Mouse (Mus musculus): ENCODE data around the gene Tlx2. TPM values are rescaled to one million over a fixed set of nuclear protein-coding genes. Genes with fewer than 3 reads are reported as not detected.

The Tlx2 gene
- polyA plus RNA-seq, 1 experiment from 2014 or later, result 0.12 TPM

DNA sequence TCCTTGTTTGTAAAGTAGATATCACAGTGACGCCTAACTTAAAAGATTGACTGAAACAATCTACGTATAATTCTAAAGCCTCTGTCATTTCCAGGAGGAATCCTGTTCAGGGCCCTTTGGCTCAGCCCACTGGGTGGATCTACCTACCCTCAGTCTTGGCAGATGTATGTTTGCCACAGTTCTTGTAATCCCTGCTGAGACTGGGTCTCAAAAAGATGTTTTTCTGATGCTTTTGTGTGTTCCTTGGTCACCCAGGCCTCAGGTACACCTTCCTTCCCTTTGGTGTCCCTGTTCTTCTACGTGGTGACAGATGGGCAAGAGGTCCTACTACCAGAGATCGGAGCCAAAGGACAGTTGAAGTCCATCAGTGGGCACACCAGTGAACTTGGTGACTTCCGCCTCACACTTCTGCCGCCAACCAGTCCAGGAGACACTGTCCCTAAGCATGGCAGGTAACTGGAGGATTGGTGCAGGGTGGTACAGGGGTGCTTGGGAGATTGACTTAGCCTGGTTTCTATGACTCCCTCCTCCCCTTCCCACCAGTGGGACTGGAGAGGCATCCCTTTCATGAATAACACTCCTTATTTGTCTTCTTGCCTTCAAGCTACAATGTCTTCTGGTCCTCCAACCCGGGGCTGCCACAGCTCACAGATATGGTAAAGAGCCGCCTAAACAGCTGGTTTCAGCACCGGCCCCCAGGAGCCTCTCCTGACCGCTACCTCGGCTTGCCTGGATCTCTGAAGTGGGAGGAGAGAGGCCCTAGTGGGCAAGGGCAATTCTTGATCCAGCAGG, 46.5 kb upstream of the Tlx2 start:
- Histone ChIP-seq H3K27me3 (ENCODE audit: insufficient read depth, low read length) (no peaks in the 10 kb centered on the region), H3K4me2 (ENCODE audit: low read length) (peak overlapping the region; percentile 85), H3K4me1 (replicated peaks; ENCODE audit: insufficient read depth, low read length) (peaks cover 26% of the 10 kb centered on the region), H3K9ac (ENCODE audit: low read depth, low read length) (peak overlapping the region; percentile 76), H3K4me3 (replicated peaks; ENCODE audit: low read depth, low read length) (peak overlapping the region; percentile 64), H3K27ac (no peak overlapping the region), H3K36me3 (ENCODE audit: insufficient read depth, low read length) (0 out of 2 replicates have a peak, but pooled peaks cover 5% of the 10 kb centered on the region), H3K9me3 (replicated peaks; ENCODE audit: low read length) (no peaks in the 10 kb centered on the region)
- ATAC-seq (replicated peaks; ENCODE audit: low FRiP score, low read depth), result no peak
- DNase-seq (ENCODE audit: low spot score), result no peak
- 69% methylated on average over 11 of the region's 11 CpGs for WGBS
- TF ChIP-seq CTCF (IDR thresholded peaks at IDR 0.05; ENCODE audit: low read depth), result no peak

DNA sequence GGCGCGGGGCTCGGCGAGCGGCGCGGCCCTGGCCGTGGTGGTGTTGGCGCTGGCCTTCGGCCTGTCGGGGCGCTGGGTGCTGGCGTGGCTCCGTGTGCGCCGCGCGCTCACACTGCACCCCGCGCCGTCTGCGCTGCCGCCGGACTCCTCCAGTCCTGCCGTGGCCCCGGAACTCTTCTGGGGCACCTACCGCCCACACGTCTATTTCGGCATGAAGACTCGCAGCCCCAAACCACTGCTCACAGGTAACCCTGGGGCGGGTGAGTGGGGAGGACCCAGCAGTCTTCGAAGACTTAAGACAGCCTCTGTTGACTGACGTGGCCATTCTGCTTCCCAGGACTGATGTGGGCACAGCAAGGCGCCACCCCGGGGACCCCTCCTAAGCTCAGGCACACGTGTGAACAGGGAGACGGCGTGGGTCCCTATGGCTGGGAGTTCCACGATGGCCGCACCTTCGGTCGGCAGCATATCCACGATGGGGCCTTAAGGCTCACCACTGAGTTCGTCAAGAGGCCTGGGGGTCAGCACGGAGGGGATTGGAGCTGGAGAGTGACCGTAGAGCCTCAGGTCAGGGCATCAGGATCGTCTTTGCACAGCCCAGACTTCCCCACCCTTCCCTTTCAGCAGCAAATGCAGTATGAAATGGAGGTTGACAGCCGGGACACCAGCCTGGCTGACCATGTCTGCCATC, 45.7 kb upstream of the Tlx2 start:
- H3K9me3 ChIP-seq (replicated peaks; ENCODE audit: low read length), result no peaks in the 10 kb centered on the region
- peaks cover 25% of the 10 kb centered on the region for H3K4me1 ChIP-seq (replicated peaks; ENCODE audit: insufficient read depth, low read length)
- no peak for TF ChIP-seq CTCF (IDR thresholded peaks at IDR 0.05; ENCODE audit: low read depth)
- WGBS, result 2% methylated on average over 48 of the region's 48 CpGs
- peak overlapping the region; percentile 76 for H3K9ac ChIP-seq (ENCODE audit: low read depth, low read length)
- no peaks in the 10 kb centered on the region for H3K27me3 ChIP-seq (ENCODE audit: insufficient read depth, low read length)
- peak overlapping the region; percentile 85 for H3K4me2 ChIP-seq (ENCODE audit: low read length)
- no peak for DNase-seq (ENCODE audit: low spot score)
- H3K4me3 ChIP-seq (replicated peaks; ENCODE audit: low read depth, low read length), result peak overlapping the region; percentile 64
- H3K36me3 ChIP-seq (ENCODE audit: insufficient read depth, low read length), result 0 out of 2 replicates have a peak, but pooled peaks cover 5% of the 10 kb centered on the region
- peak overlapping the region; percentile 76 for H3K27ac ChIP-seq
- ATAC-seq (replicated peaks; ENCODE audit: low FRiP score, low read depth), result peak; percentile 4

DNA sequence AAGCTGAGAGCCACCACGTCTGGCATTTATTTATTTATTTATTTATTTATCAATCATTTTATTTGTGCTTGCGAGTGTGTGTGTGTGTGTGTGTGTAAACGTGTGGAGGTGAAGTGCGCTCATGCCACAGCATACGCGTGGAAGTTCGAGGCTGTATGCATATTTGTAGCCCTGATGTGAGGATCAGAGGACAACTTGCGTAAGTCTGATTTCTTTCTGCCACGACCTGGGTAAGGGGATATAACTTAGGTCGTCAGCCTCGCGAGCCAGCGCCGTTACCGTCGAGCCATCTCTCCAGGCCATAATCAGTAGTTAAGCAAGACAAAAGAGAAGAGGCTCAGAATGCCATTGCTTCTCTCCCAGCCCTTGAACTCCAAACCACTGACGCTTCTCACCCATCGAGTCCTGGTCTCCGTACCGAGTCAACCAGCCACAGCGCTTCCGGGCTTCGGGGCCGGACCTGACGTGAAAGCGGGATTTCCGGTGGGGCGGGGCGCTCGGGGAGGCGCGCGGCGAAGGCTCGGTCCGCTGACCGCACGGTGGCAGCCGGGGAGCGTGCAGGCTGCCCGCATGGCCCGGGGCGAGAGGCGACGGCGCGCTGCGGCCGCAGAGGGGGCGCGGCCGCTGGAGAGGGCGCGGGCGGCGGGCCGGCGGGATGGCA, 45.0 kb upstream of the Tlx2 start, which contains the start of gene Mogs:
Mogs (plus strand) TSS at position 486 of the 661 bp plus-strand sequence.
- no peaks in the 10 kb centered on the region for H3K27me3 ChIP-seq (ENCODE audit: insufficient read depth, low read length)
- DNase-seq (ENCODE audit: low spot score) (peak; percentile 96), ATAC-seq (replicated peaks; ENCODE audit: low FRiP score, low read depth) (peak; percentile 87)
- peak within 1 kb of the TSS; percentile 85 for H3K4me2 ChIP-seq (ENCODE audit: low read length)
- no peaks in the 10 kb centered on the region for H3K9me3 ChIP-seq (replicated peaks; ENCODE audit: low read length)
- H3K9ac ChIP-seq (ENCODE audit: low read depth, low read length), result peak within 1 kb of the TSS; percentile 76
- peak within 1 kb of the TSS; percentile 64 for H3K4me3 ChIP-seq (replicated peaks; ENCODE audit: low read depth, low read length)
- H3K27ac ChIP-seq, result peak within 1 kb of the TSS; percentile 76
- 1% methylated on average over 57 of the region's 58 CpGs for WGBS
- TF ChIP-seq CTCF (IDR thresholded peaks at IDR 0.05; ENCODE audit: low read depth), result peak; percentile 65
- 0 out of 2 replicates have a peak, but pooled peaks cover 5% of the 10 kb centered on the region for H3K36me3 ChIP-seq (ENCODE audit: insufficient read depth, low read length)
- peaks cover 19% of the 10 kb centered on the region for H3K4me1 ChIP-seq (replicated peaks; ENCODE audit: insufficient read depth, low read length)

DNA sequence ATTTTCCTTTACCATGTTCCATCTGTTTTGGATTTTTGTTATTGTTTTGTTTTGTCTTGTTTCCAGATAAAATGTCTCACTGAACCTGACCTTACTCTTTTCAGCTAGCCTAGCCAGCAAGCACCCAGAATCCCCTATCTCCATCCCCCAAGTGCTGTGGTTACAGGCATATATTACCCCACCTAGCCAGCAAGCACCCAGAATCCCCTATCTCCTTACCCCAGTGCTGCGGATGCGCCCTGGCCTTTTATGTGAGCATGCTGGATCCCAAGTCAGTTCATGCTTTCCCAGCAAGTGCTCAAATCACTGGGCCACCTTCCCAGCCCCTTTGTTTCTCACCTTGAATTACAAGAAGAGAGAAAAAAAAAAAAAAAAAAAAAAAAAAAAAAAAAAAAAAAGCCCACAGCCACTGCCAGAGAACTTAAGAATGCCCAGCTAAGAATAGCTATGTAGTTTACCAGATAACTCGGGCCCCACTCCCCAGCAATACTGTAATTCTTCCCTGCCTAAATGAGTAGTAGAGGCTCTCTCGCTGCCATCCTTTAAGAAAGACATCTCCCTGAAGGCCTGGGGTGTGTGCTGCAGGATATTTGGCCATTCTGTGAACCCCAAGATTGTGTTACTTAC, 41.5 kb upstream of the Tlx2 start:
- Histone ChIP-seq H3K27me3 (ENCODE audit: insufficient read depth, low read length) (no peaks in the 10 kb centered on the region), H3K4me3 (replicated peaks; ENCODE audit: low read depth, low read length) (no peak overlapping the region), H3K4me2 (ENCODE audit: low read length) (no peak overlapping the region), H3K36me3 (ENCODE audit: insufficient read depth, low read length) (no peaks in the 10 kb centered on the region), H3K9ac (ENCODE audit: low read depth, low read length) (no peak overlapping the region), H3K9me3 (replicated peaks; ENCODE audit: low read length) (no peaks in the 10 kb centered on the region), H3K27ac (no peak overlapping the region), H3K4me1 (replicated peaks; ENCODE audit: insufficient read depth, low read length) (peaks cover 15% of the 10 kb centered on the region; the same call in 1 of the 2 replicates)
- ATAC-seq (replicated peaks; ENCODE audit: low FRiP score, low read depth) (no peak), DNase-seq (ENCODE audit: low spot score) (no peak)
- no peak for TF ChIP-seq CTCF (IDR thresholded peaks at IDR 0.05; ENCODE audit: low read depth)
- 85% methylated on average over 4 of the region's 4 CpGs for WGBS

DNA sequence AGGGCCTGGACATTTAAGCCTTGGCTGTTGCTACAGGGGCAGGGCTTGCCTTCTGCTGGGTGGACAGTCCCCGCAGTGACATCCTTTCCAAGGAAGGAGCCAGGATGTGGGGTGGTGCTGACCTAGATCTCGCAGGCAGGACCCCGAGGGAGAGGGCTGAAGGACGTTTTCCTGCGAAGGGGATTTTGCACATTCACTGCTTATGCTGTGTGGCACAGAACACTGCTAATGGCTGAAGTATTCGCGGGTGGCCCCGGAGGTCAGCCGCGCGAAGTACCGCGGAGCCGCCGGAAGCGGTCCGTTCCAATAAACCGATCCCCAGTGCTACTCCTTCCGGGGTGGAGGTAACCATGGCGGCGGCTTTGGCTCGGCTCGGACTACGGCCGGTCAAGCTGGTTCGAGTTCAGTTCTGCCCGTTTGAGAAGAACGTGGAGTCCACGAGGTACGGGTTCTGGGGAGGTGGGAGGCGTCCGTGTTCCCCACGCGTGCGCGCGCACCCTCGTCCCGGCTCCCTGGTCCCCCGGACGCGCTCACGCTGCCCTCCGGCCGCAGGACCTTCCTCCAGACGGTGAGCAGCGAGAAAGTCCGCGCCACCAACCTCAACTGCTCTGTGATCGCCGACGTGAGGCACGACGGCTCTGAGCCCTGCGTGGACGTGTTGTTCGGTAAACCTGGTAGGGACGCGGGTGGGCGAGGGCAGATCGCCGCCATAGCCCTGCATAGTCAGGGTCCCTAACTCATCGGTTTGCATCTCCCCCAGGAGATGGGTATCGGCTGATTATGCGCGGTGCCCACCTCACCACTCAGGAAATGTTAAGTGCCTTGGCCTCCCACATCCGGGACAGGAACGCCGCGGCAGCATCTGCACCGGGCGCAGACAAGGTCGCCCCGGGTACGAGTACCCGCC, 38.9 kb upstream of the Tlx2 start, which contains the start of gene Mrpl53:
Mrpl53 (plus strand) TSS at position 279 of the 907 bp plus-strand sequence.
- TF ChIP-seq CTCF (IDR thresholded peaks at IDR 0.05; ENCODE audit: low read depth), result no peak
- Histone ChIP-seq H3K4me2 (ENCODE audit: low read length) (peak within 1 kb of the TSS; percentile 83), H3K36me3 (ENCODE audit: insufficient read depth, low read length) (no peaks in the 10 kb centered on the region), H3K9ac (ENCODE audit: low read depth, low read length) (peak within 1 kb of the TSS; percentile 89), H3K27ac (peak within 1 kb of the TSS; percentile 83), H3K27me3 (ENCODE audit: insufficient read depth, low read length) (no peaks in the 10 kb centered on the region), H3K4me1 (replicated peaks; ENCODE audit: insufficient read depth, low read length) (peaks cover 7% of the 10 kb centered on the region; the same call in 1 of the 2 replicates), H3K4me3 (replicated peaks; ENCODE audit: low read depth, low read length) (peak within 1 kb of the TSS; percentile 78), H3K9me3 (replicated peaks; ENCODE audit: low read length) (no peaks in the 10 kb centered on the region)
- WGBS, result under 1% methylated on average over 76 of the region's 76 CpGs
- DNase-seq (ENCODE audit: low spot score) (peak; percentile 88), ATAC-seq (replicated peaks; ENCODE audit: low FRiP score, low read depth) (peak; percentile 85)

All from kidney, postnatal 0 days (tissue).